Mouse (Mus musculus) cerebellum, postnatal 25 days (tissue): ENCODE results near the gene Socs1.

Experiments used
- DNase-seq, 2 experiments: peaks; one replicate each; pipeline ENCODE4 v3.0.0; 2021; ENCODE audit warnings: mixed read lengths in 2 of 2

The Socs1 gene

GRCm38 (mm10) chr16:10786782-10787547 is 1.6 kb upstream of the Socs1 start:
- DNase-seq: no peak

GRCm38 (mm10) chr16:10786288-10786687 is 952 bp upstream of the Socs1 start:
- DNase-seq: peak; percentile 85 to 90

- peak; percentile 91 to 94 for DNase-seq
Observed at GRCm38 (mm10) chr16:10784793-10785370, 454 bp downstream of the Socs1 start.

GRCm38 (mm10) chr16:10783883-10784792 is 1.2 kb downstream of the Socs1 start:
- peak in 1 of 2 experiments; percentile 62 for DNase-seq

GRCm38 (mm10) chr16:10783451-10783850 is 1.9 kb downstream of the Socs1 start:
- no peak for DNase-seq

GRCm38 (mm10) chr16:10783152-10783434 is 2.2 kb downstream of the Socs1 start:
- no peak for DNase-seq

GRCm38 (mm10) chr16:10782377-10783151 is 2.8 kb downstream of the Socs1 start:
- no peak for DNase-seq

- no peak for DNase-seq
Observed at GRCm38 (mm10) chr16:10781862-10782371, 3.4 kb downstream of the Socs1 start.

- no peak for DNase-seq
Observed at GRCm38 (mm10) chr16:10780631-10781120, 4.7 kb downstream of the Socs1 start.

- no peak for DNase-seq
Observed at GRCm38 (mm10) chr16:10777579-10778160, 7.7 kb downstream of the Socs1 start.

GRCm38 (mm10) chr16:10776322-10776721 is 9.0 kb downstream of the Socs1 start:
- DNase-seq: no peak

GRCm38 (mm10) chr16:10774726-10775125 is 10.6 kb downstream of the Socs1 start:
- no peak for DNase-seq

GRCm38 (mm10) chr16:10773543-10773942 is 11.8 kb downstream of the Socs1 start:
- DNase-seq: no peak

GRCm38 (mm10) chr16:10771769-10772510 is 13.4 kb downstream of the Socs1 start:
- DNase-seq: no peak

GRCm38 (mm10) chr16:10770531-10771325 is 14.6 kb downstream of the Socs1 start:
- DNase-seq: no peak

- no peak for DNase-seq
Observed at GRCm38 (mm10) chr16:10769661-10770060, 15.7 kb downstream of the Socs1 start.

- no peak for DNase-seq
Observed at GRCm38 (mm10) chr16:10768821-10769220, 16.5 kb downstream of the Socs1 start.

GRCm38 (mm10) chr16:10767158-10767557 is 18.2 kb downstream of the Socs1 start:
- DNase-seq: peak; percentile 59 to 82

- no peak for DNase-seq
Observed at GRCm38 (mm10) chr16:10764323-10764722, 21.0 kb downstream of the Socs1 start.

GRCm38 (mm10) chr16:10763540-10764264 is 21.6 kb downstream of the Socs1 start:
- DNase-seq: no peak
